Mouse (Mus musculus): ENCODE measurements around the gene Ube2j1. TPM values are rescaled to one million over a fixed set of nuclear protein-coding genes. Genes with fewer than 3 reads are reported as not detected.

The Ube2j1 gene
- polyA plus RNA-seq (2017; shearing (Covaris generic)): 68.5 TPM

DNA sequence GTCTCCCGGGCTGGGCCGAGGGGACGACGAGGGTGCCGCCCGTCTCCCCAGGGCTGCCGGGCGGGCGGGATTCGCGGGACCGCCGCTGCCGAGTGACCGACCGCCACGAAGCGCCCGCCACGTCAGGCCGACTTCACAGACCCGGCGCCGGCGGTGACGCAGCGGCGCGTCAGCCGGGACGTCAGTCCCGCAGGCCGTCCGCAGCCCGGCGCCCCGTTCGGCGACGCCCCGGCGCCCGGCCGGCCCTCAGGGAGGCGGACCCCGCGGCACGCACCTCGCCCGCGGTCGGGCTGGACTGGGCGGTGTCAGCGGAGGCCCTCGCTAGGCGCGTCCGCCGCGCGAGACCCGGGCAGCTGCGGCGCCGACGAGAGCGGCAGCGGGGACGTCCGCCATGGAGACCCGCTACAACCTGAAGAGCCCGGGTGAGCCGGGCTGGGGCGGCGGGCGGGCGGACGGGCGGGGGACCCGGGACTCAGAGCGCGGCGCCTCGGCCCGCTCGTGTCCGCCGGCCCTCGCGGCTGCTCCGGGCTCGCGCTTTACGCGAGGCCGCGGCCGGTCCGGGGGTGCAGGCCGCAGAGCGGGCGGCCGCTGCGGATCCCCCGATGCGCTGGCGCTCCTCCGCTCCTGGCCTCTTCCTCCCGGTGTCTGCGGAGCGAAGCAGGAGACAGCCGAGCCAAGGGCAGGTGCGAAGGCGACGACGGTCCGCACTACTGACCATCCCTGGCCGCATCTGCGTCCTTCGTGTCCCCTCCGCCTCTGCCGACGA is at the start of gene Ube2j1:
TSS of gene Ube2j1 (plus strand) at position 222 of the 766 bp plus-strand sequence.

DNA sequence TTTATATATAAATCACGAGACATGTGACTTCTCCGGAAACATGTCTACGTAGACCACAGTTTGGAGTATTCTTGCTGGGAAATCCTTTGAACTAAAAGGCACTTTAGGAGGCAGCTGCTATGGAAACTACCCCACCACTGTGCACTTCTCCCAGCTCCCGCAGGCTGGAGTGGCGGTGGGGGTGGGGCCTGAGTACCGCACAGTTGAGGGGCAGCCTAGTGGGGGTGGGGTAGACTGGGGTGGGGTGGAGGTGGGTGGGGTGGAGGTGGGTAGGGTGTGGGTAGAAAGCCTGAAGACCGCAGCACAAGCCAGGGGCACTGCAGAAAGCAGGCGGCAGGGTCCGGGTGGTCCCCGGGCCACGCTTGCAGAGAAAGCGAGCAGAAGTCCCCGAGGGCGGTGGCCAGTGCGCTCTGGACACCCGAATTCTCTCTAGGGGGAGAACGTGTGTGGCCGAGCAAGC is 48.5 kb upstream of the Ube2j1 start, which contains the start of gene Rragd:
TSS of gene Rragd (plus strand) at position 322 of the 460 bp plus-strand sequence.

GRCm38 (mm10) chr4:33062981-33063380 is 31.8 kb downstream of the Ube2j1 start, which contains the start of gene Gabrr2:
TSS of gene Gabrr2 (plus strand) at chr4:33062999.

Other genes starting within 250 kb of the Ube2j1 start
- gene Lyrm2, start 231.2 kb upstream of the Ube2j1 start, polyA plus RNA-seq (2017; shearing (Covaris generic)): 79.3 TPM
- 5.3 TPM for gene Ankrd6, start 80.6 kb upstream of the Ube2j1 start, polyA plus RNA-seq (2017; shearing (Covaris generic))
- 11.7 TPM for gene Rragd, start 48.4 kb upstream of the Ube2j1 start, polyA plus RNA-seq (2017; shearing (Covaris generic))
- 22.5 TPM for gene Gabrr2, start 31.6 kb downstream of the Ube2j1 start, polyA plus RNA-seq (2017; shearing (Covaris generic))
- gene Gabrr1, start 101.1 kb downstream of the Ube2j1 start, polyA plus RNA-seq (2017; shearing (Covaris generic)): not detected
- not detected for gene Pm20d2, start 158.3 kb downstream of the Ube2j1 start, polyA plus RNA-seq (2017; shearing (Covaris generic))
- gene Srsf12, start 177.6 kb downstream of the Ube2j1 start, polyA plus RNA-seq (2017; shearing (Covaris generic)): 2.9 TPM

Measured in inflammation-experienced regulatory T-cells, adult 16 weeks (primary cell).